Mouse (Mus musculus) myocyte (in vitro differentiated cells): ENCODE results near the gene Prpf4.

ENCODE experiments used
- E2F4 ChIP-seq: IDR thresholded peaks from one replicate; pipeline ENCODE4 v1.6.1; 2011; ENCODE audit warnings: mild to moderate bottlenecking, control low read depth, moderate library complexity; ENCODE audit not compliant: insufficient read depth
- POLR2A ChIP-seq: IDR thresholded peaks from one replicate; pipeline ENCODE4 v1.6.1; 2011; ENCODE audit warnings: low read depth, mild to moderate bottlenecking, control low read depth, moderate library complexity; ENCODE audit not compliant: insufficient read length
- TCF12 ChIP-seq: IDR thresholded peaks from one replicate; pipeline ENCODE4 v1.6.1; 2011; ENCODE audit warnings: mild to moderate bottlenecking, control low read depth; ENCODE audit not compliant: poor library complexity, insufficient read depth, severe bottlenecking
- USF1 ChIP-seq: IDR thresholded peaks from one replicate; pipeline ENCODE4 v1.6.1; 2011; ENCODE audit warnings: low read depth, mild to moderate bottlenecking, control low read depth, moderate library complexity

GRCm38 (mm10) chr4:62430678-62431077 lies 22.1 kb downstream of the Prpf4 start:
- TF ChIP-seq USF1 (no peak), TCF12 (no peak), E2F4 (no peak), POLR2A (no peak)
